ENCODE assay signal across 8 mouse cellular contexts in genomic region chr13:21714725-21715124, GRCm38 (mm10). TPM values are rescaled to one million over a fixed set of nuclear protein-coding genes. Genes with fewer than 3 reads are reported as not detected.
DNase-seq lines count a peak whose midpoint lies in the region; ATAC-seq and TF ChIP-seq lines count a peak whose summit lies in the region.

No protein-coding gene starts in this region.

- H3K9me3 ChIP-seq in ES-E14 (ENCODE audit: control insufficient read depth, insufficient read depth, low read depth, low read length), result no peaks in the 10 kb centered on the region
- H3K9me3 ChIP-seq in heart, embryonic 15.5 days (replicated peaks), result no peaks in the 10 kb centered on the region
- H3K9me3 ChIP-seq in neural tube, embryonic 14.5 days (ENCODE audit: control insufficient read depth, low read length), result no peaks in the 10 kb centered on the region

- H3K4me3 ChIP-seq in ES-E14 (ENCODE audit: insufficient read depth in 1 of 2, low read depth in 1 of 2, low read length in 2 of 2, poor library complexity in 1 of 2, severe bottlenecking in 1 of 2), result peak overlapping the region; percentile 52 to 54; a peak in 3 of 4 replicates
- no peak overlapping the region for H3K4me3 ChIP-seq in bone marrow, adult 2 months (replicated peaks; ENCODE audit: control insufficient read depth, low read depth, low read length)
- H3K4me3 ChIP-seq in heart, embryonic 15.5 days, result peak overlapping the region; percentile 49
- H3K4me3 ChIP-seq in neural tube, embryonic 14.5 days (ENCODE audit: low read depth, low read length), result peak overlapping the region; percentile 37; the same call in 1 of the 2 replicates

- under 1% methylated on average over 7 of the region's 7 CpGs for WGBS in bone marrow, adult 2 months
- WGBS in heart, embryonic 15.5 days, result 1% methylated on average over 7 of the region's 7 CpGs
- 2% methylated on average over 7 of the region's 7 CpGs for WGBS in neural tube, embryonic 14.5 days

- H3K4me2 ChIP-seq in heart, embryonic 15.5 days, result peak overlapping the region; percentile 83
- H3K4me2 ChIP-seq in neural tube, embryonic 14.5 days (ENCODE audit: low read depth, low read length), result peak overlapping the region; percentile 76

- H3K4me1 ChIP-seq in ES-E14 (ENCODE audit: control insufficient read depth in 2 of 2, insufficient read depth in 2 of 2, low read length in 2 of 2, poor library complexity in 1 of 2), result 0 out of 4 replicates have a peak, but pooled peaks cover 0 to under 1% of the 10 kb centered on the region in 2 experiments
- H3K4me1 ChIP-seq in bone marrow, adult 2 months (ENCODE audit: control insufficient read depth, insufficient read depth, low read length), result no peaks in the 10 kb centered on the region; the same call in 1 of the 2 replicates
- H3K4me1 ChIP-seq in heart, embryonic 15.5 days (replicated peaks), result peaks cover 23% of the 10 kb centered on the region
- H3K4me1 ChIP-seq in neural tube, embryonic 14.5 days (ENCODE audit: control insufficient read depth, insufficient read depth, low read length), result peaks cover 17% of the 10 kb centered on the region

- no peaks in the 10 kb centered on the region for H3K36me3 ChIP-seq in ES-E14 (ENCODE audit: control insufficient read depth, insufficient read depth, low read length, poor library complexity, severe bottlenecking)
- no peaks in the 10 kb centered on the region for H3K36me3 ChIP-seq in heart, embryonic 15.5 days
- H3K36me3 ChIP-seq in neural tube, embryonic 14.5 days (ENCODE audit: control insufficient read depth, insufficient read depth, low read length), result no peaks in the 10 kb centered on the region

- peak; percentile 48 for DNase-seq in ES-E14 (ENCODE audit: low read depth, low spot score)
- peak; percentile 74 for DNase-seq in kidney, postnatal 14 days
- peak; percentile 43 to 62 for DNase-seq in lung, adult 18-20 months
- DNase-seq in thymus, postnatal 4 days, result peak; percentile 68

- no peak overlapping the region; the same call in 1 of the 2 replicates for H3K27ac ChIP-seq in ES-E14 (ENCODE audit: insufficient read depth, low read depth, low read length, poor library complexity, severe bottlenecking)
- H3K27ac ChIP-seq in bone marrow, adult 2 months (ENCODE audit: control insufficient read depth, insufficient read depth, low read depth, low read length, poor library complexity), result peak overlapping the region; percentile 99
- peak overlapping the region; percentile 91 for H3K27ac ChIP-seq in heart, embryonic 15.5 days
- no peak overlapping the region for H3K27ac ChIP-seq in neural tube, embryonic 14.5 days (ENCODE audit: low read depth, low read length)

- H3K27me3 ChIP-seq in heart, embryonic 15.5 days, result no peaks in the 10 kb centered on the region
- no peaks in the 10 kb centered on the region for H3K27me3 ChIP-seq in neural tube, embryonic 14.5 days (ENCODE audit: control insufficient read depth, insufficient read depth, low read length)

- H3K9ac ChIP-seq in ES-E14 (ENCODE audit: insufficient read depth, low read depth, low read length, poor library complexity, severe bottlenecking), result peak overlapping the region; percentile 65; the same call in 1 of the 2 replicates
- 0 out of 2 replicates have a peak overlapping the region, but pooled peaks have one; percentile 56 for H3K9ac ChIP-seq in heart, embryonic 15.5 days
- no peak overlapping the region for H3K9ac ChIP-seq in neural tube, embryonic 14.5 days (replicated peaks; ENCODE audit: low read depth, low read length)

- ATAC-seq in erythroblast, adult 5-6 weeks (replicated peaks; ENCODE audit: low FRiP score, poor library complexity, severe bottlenecking), result peak; percentile 35
- no peak for ATAC-seq in heart, embryonic 15.5 days (replicated peaks; ENCODE audit: insufficient number of reproducible peaks, insufficient read depth, low FRiP score, low read depth)
- no peak for ATAC-seq in neural tube, embryonic 14.5 days (ENCODE audit: low read depth)

- TF ChIP-seq CTCF in bone marrow, adult 2 months (IDR thresholded peaks at IDR 0.05; ENCODE audit: control insufficient read depth, insufficient read depth, low read length), result peak; percentile 45

- TF ChIP-seq POLR2A in bone marrow, adult 2 months (IDR thresholded peaks at IDR 0.05; ENCODE audit: borderline replicate concordance, control insufficient read depth, low read depth, low read length), result no peak

- in situ Hi-C loops in ES-E14 (cut with MboI; ENCODE audit: low sequenced_read_pairs in 2 of 2, unreplicated experiment in 2 of 2), result loop anchor here in 1 of 2 experiments (25.0 kb wide), 1 partner anchor 552 kb away; no protein-coding TSS in a partner anchor

TF ChIP-seq in ES-E14, 5 proteins besides CTCF, POLR2A, EP300 and RAD21:
- TF ChIP-seq HCFC1 (IDR thresholded peaks at IDR 0.05; ENCODE audit: borderline replicate concordance, insufficient read depth, low read length) (0 out of 2 replicates have a peak, but pooled peaks have one; percentile 18), ZNF384 (IDR thresholded peaks at IDR 0.05; ENCODE audit: low read depth, low read length) (0 out of 2 replicates have a peak, but pooled peaks have one; percentile 42), CHD2 (IDR thresholded peaks at IDR 0.05; ENCODE audit: low read depth, low read length) (no peak), ZC3H11A (IDR thresholded peaks at IDR 0.05; ENCODE audit: borderline replicate concordance, low read depth, low read length) (0 out of 2 replicates have a peak, but pooled peaks have one; percentile 50), MAFK (IDR thresholded peaks at IDR 0.05; ENCODE audit: insufficient read depth, low read depth, low read length) (peak; percentile 31; the same call in 1 of the 2 replicates)

RNA-seq across cellular contexts. Expression of gene Hist1h2bl, which starts 1.2 kb away (rescaled TPM):
- total RNA-seq in ES-E14 (2012; rRNA removed), result 1,275 and 1,694 TPM in 2 replicates
- 28.9 and 65.7 TPM in 2 replicates for polyA plus RNA-seq in bone marrow, adult 2 months (2011; ENCODE audit: insufficient read depth, insufficient read length, low replicate concordance, missing spikeins)
- 91.5 and 110 TPM in 2 replicates for total RNA-seq in erythroblast, adult 5-6 weeks (2015; ENCODE audit: low replicate concordance)
- 213 and 268 TPM in 2 replicates for total RNA-seq in erythroblast, adult 5-6 weeks (2017; ENCODE audit: low replicate concordance)
- polyA plus RNA-seq in heart, embryonic 15.5 days (2015; fragmentation: Nextera tagmentation; extraction: Ambion mirVana), result 0.47 and 1.3 TPM in 2 replicates
- 1.5 TPM in 1 of 2 replicates, not detected in the other for polyA plus RNA-seq in neural tube, embryonic 14.5 days (2014; fragmentation: Nextera tagmentation; extraction: Ambion mirVana)

RNA-seq across cellular contexts. Expression of gene Hist1h2ai, which starts 1.5 kb away (rescaled TPM):
- total RNA-seq in ES-E14 (2012; rRNA removed), result 1,685 and 2,304 TPM in 2 replicates
- polyA plus RNA-seq in bone marrow, adult 2 months (2011; ENCODE audit: insufficient read depth, insufficient read length, low replicate concordance, missing spikeins), result 19.2 and 21.1 TPM in 2 replicates
- 6.1 TPM in 1 of 2 replicates, not detected in the other for total RNA-seq in erythroblast, adult 5-6 weeks (2015; ENCODE audit: low replicate concordance)
- 1,027 and 1,342 TPM in 2 replicates for total RNA-seq in erythroblast, adult 5-6 weeks (2017; ENCODE audit: low replicate concordance)
- polyA plus RNA-seq in heart, embryonic 15.5 days (2015; fragmentation: Nextera tagmentation; extraction: Ambion mirVana), result 9.9 and 11.4 TPM in 2 replicates
- 7.0 and 9.4 TPM in 2 replicates for polyA plus RNA-seq in neural tube, embryonic 14.5 days (2014; fragmentation: Nextera tagmentation; extraction: Ambion mirVana)

RNA-seq across cellular contexts. Expression of gene Hist1h3h, which starts 2.7 kb away (rescaled TPM):
- total RNA-seq in ES-E14 (2012; rRNA removed), result 2,227 and 2,394 TPM in 2 replicates
- 49.7 and 178 TPM in 2 replicates for polyA plus RNA-seq in bone marrow, adult 2 months (2011; ENCODE audit: insufficient read depth, insufficient read length, low replicate concordance, missing spikeins)
- 16.7 TPM in 1 of 2 replicates, not detected in the other for total RNA-seq in erythroblast, adult 5-6 weeks (2015; ENCODE audit: low replicate concordance)
- total RNA-seq in erythroblast, adult 5-6 weeks (2017; ENCODE audit: low replicate concordance), result 69.1 and 159 TPM in 2 replicates
- polyA plus RNA-seq in heart, embryonic 15.5 days (2015; fragmentation: Nextera tagmentation; extraction: Ambion mirVana), result 1.5 and 5.4 TPM in 2 replicates
- polyA plus RNA-seq in neural tube, embryonic 14.5 days (2014; fragmentation: Nextera tagmentation; extraction: Ambion mirVana), result 0.79 and 2.4 TPM in 2 replicates

RNA-seq across cellular contexts. Expression of gene Hist1h2bm, which starts 7.1 kb away (rescaled TPM):
- 468 and 757 TPM in 2 replicates for total RNA-seq in ES-E14 (2012; rRNA removed)
- 19.6 and 68.6 TPM in 2 replicates for polyA plus RNA-seq in bone marrow, adult 2 months (2011; ENCODE audit: insufficient read depth, insufficient read length, low replicate concordance, missing spikeins)
- total RNA-seq in erythroblast, adult 5-6 weeks (2015; ENCODE audit: low replicate concordance), result 65.8 and 82.8 TPM in 2 replicates
- 254 and 277 TPM in 2 replicates for total RNA-seq in erythroblast, adult 5-6 weeks (2017; ENCODE audit: low replicate concordance)
- 1.3 and 2.3 TPM in 2 replicates for polyA plus RNA-seq in heart, embryonic 15.5 days (2015; fragmentation: Nextera tagmentation; extraction: Ambion mirVana)
- polyA plus RNA-seq in neural tube, embryonic 14.5 days (2014; fragmentation: Nextera tagmentation; extraction: Ambion mirVana), result 0.82 TPM in 1 of 2 replicates, not detected in the other

RNA-seq across cellular contexts. Expression of gene Olfr1359, which starts 16.8 kb away (rescaled TPM):
- not detected in 2 replicates for total RNA-seq in ES-E14 (2012; rRNA removed)
- polyA plus RNA-seq in bone marrow, adult 2 months (2011; ENCODE audit: insufficient read depth, insufficient read length, low replicate concordance, missing spikeins), result not detected in 2 replicates
- total RNA-seq in erythroblast, adult 5-6 weeks (2015; ENCODE audit: low replicate concordance), result not detected in 2 replicates
- 0.34 and 0.42 TPM in 2 replicates for total RNA-seq in erythroblast, adult 5-6 weeks (2017; ENCODE audit: low replicate concordance)
- not detected in 2 replicates for polyA plus RNA-seq in heart, embryonic 15.5 days (2015; fragmentation: Nextera tagmentation; extraction: Ambion mirVana)
- polyA plus RNA-seq in neural tube, embryonic 14.5 days (2014; fragmentation: Nextera tagmentation; extraction: Ambion mirVana), result not detected in 2 replicates

Comparison
In these comparisons a context has a peak if more than half of its experiments do, and no peak if none do; other contexts are left out.
1. H3K27ac ChIP-seq: peak in bone marrow, adult 2 months (single experiment) and heart, embryonic 15.5 days (single experiment); none in ES-E14 (single experiment) and neural tube, embryonic 14.5 days (single experiment).
2. RNA of gene Hist1h2bl, which starts 1.2 kb away (polyA plus RNA-seq): 28.9 to 65.7 TPM in bone marrow, adult 2 months; 0.47 to 1.3 TPM in heart, embryonic 15.5 days and 1.5 TPM in neural tube, embryonic 14.5 days; every median in the first group is over 10 times any median in the second.
3. Peak in every context shown above with its lines, with median percentiles within 50 percentile points of each other: DNase-seq.